Mouse (Mus musculus): ENCODE data around the gene Rapgef4. TPM values are rescaled to one million over a fixed set of nuclear protein-coding genes. Genes with fewer than 3 reads are reported as not detected.

Gene Rapgef4
- total and polyA plus RNA-seq, 3 experiments = 15.3 to 38.9 (median 25.4) TPM

GRCm38 (mm10) chr2:72222736-72223455, 241.9 kb downstream of the Rapgef4 start:
- intact Hi-C loops (cut with DNase I) = no loop called here
- DNase-seq = no peak
- 80% methylated on average over 16 of the region's 16 CpGs for WGBS

DNA sequence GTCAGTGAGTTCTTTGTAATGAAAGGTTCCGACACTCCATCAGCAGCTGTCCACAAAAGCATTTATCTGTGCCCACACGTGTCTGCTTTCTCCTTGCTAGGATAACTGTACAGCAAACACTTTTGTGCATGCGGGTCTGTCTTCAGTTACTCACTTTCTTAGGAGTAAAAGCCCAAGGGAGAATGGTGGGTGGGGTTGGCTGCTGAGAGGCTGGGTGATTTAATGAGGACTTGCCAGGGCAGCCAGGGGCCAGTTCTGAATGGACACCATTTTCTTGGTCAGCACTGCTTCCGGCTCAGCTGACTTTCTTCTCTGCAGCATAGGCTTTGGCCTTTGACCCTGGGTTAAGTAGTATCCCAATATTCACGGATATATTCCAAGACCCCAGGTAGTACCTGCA, 242.4 kb downstream of the Rapgef4 start:
- no peaks in the 10 kb centered on the region for H3K36me3 ChIP-seq (ENCODE audit: control insufficient read depth, insufficient read depth, low read length)
- no peaks in the 10 kb centered on the region for H3K79me2 ChIP-seq (replicated peaks; ENCODE audit: control insufficient read depth, insufficient read depth, low read length)
- TF ChIP-seq POLR2A (IDR thresholded peaks at IDR 0.05; ENCODE audit: insufficient read depth, low read depth, low read length) (no peak), CTCF (IDR thresholded peaks at IDR 0.05) (no peak), EP300 (IDR thresholded peaks at IDR 0.05; ENCODE audit: insufficient read depth, low read depth, low read length) (no peak)
- H3K27ac ChIP-seq = no peak overlapping the region
- DNase-seq = no peak
- H3K27me3 ChIP-seq (ENCODE audit: control insufficient read depth, insufficient read depth, low read length) = no peaks in the 10 kb centered on the region
- intact Hi-C loops (cut with DNase I) = no loop called here
- 81% methylated on average over 5 of the region's 5 CpGs for WGBS
- no peak overlapping the region for H3K9ac ChIP-seq (ENCODE audit: low read depth, low read length)
- H3K4me3 ChIP-seq = no peak overlapping the region
- H3K4me1 ChIP-seq (ENCODE audit: control insufficient read depth, insufficient read depth, low read length) = no peaks in the 10 kb centered on the region

More at GRCm38 (mm10) chr2:72222736-72223455, 241.9 kb downstream of the Rapgef4 start:
- Histone ChIP-seq H3K36me3 (ENCODE audit: control insufficient read depth, insufficient read depth, low read length) (no peaks in the 10 kb centered on the region), H3K79me2 (replicated peaks; ENCODE audit: control insufficient read depth, insufficient read depth, low read length) (no peaks in the 10 kb centered on the region), H3K4me3 (no peak overlapping the region), H3K9ac (ENCODE audit: low read depth, low read length) (no peak overlapping the region), H3K4me1 (ENCODE audit: control insufficient read depth, insufficient read depth, low read length) (no peaks in the 10 kb centered on the region), H3K27me3 (ENCODE audit: control insufficient read depth, insufficient read depth, low read length) (no peaks in the 10 kb centered on the region), H3K27ac (no peak overlapping the region)
- no peak for TF ChIP-seq POLR2A (IDR thresholded peaks at IDR 0.05; ENCODE audit: insufficient read depth, low read depth, low read length)
- TF ChIP-seq CTCF (IDR thresholded peaks at IDR 0.05) = no peak
- no peak for TF ChIP-seq EP300 (IDR thresholded peaks at IDR 0.05; ENCODE audit: insufficient read depth, low read depth, low read length)

GRCm38 (mm10) chr2:72226006-72226405, 245.0 kb downstream of the Rapgef4 start:
- no peaks in the 10 kb centered on the region for H3K27me3 ChIP-seq (ENCODE audit: control insufficient read depth, insufficient read depth, low read length)
- no peak overlapping the region for H3K9ac ChIP-seq (ENCODE audit: low read depth, low read length)
- H3K79me2 ChIP-seq (replicated peaks; ENCODE audit: control insufficient read depth, insufficient read depth, low read length) = no peaks in the 10 kb centered on the region
- H3K4me1 ChIP-seq (ENCODE audit: control insufficient read depth, insufficient read depth, low read length) = no peaks in the 10 kb centered on the region
- 86% methylated on average over 6 of the region's 6 CpGs for WGBS
- H3K27ac ChIP-seq = no peak overlapping the region
- H3K36me3 ChIP-seq (ENCODE audit: control insufficient read depth, insufficient read depth, low read length) = no peaks in the 10 kb centered on the region; the same call in 1 of the 2 replicates
- TF ChIP-seq POLR2A (IDR thresholded peaks at IDR 0.05; ENCODE audit: insufficient read depth, low read depth, low read length) = no peak
- no peak for TF ChIP-seq CTCF (IDR thresholded peaks at IDR 0.05)
- TF ChIP-seq EP300 (IDR thresholded peaks at IDR 0.05; ENCODE audit: insufficient read depth, low read depth, low read length) = no peak
- no peak overlapping the region for H3K4me3 ChIP-seq
- intact Hi-C loops (cut with DNase I) = no loop called here
- DNase-seq = no peak

DNA sequence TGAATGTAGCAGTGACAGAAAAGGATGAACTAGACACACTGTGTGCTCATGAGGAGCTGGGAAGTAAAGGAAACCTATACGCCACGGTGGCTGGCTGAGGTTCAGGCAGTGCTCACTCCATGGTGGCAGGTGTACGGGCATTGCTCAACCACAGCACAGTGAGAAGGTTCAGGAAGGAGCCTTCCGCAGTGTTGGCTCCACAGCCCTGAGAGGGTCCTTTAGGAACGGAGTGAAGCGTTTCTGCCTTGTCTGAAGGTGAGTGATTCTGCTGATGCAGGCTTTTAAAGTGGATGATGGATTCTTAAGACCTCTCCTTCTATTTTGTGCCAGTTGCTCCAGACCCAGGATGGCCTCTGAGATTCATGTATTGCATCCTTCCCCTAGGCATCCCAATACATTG, 246.4 kb downstream of the Rapgef4 start:
- Histone ChIP-seq H3K27ac (no peak overlapping the region), H3K4me3 (no peak overlapping the region), H3K36me3 (ENCODE audit: control insufficient read depth, insufficient read depth, low read length) (no peaks in the 10 kb centered on the region; the same call in 1 of the 2 replicates), H3K4me1 (ENCODE audit: control insufficient read depth, insufficient read depth, low read length) (no peaks in the 10 kb centered on the region), H3K27me3 (ENCODE audit: control insufficient read depth, insufficient read depth, low read length) (no peaks in the 10 kb centered on the region), H3K79me2 (replicated peaks; ENCODE audit: control insufficient read depth, insufficient read depth, low read length) (no peaks in the 10 kb centered on the region), H3K9ac (ENCODE audit: low read depth, low read length) (no peak overlapping the region)
- no peak for TF ChIP-seq POLR2A (IDR thresholded peaks at IDR 0.05; ENCODE audit: insufficient read depth, low read depth, low read length)
- TF ChIP-seq EP300 (IDR thresholded peaks at IDR 0.05; ENCODE audit: insufficient read depth, low read depth, low read length) = no peak
- no peak for TF ChIP-seq CTCF (IDR thresholded peaks at IDR 0.05)
- no peak for DNase-seq
- WGBS = 92% methylated on average over 6 of the region's 6 CpGs
- intact Hi-C loops (cut with DNase I) = no loop called here

GRCm38 (mm10) chr2:72228881-72229280, 247.8 kb downstream of the Rapgef4 start:
- H3K4me3 ChIP-seq = no peak overlapping the region
- no peak overlapping the region for H3K27ac ChIP-seq
- intact Hi-C loops (cut with DNase I) = no loop called here
- TF ChIP-seq EP300 (IDR thresholded peaks at IDR 0.05; ENCODE audit: insufficient read depth, low read depth, low read length) (no peak), POLR2A (IDR thresholded peaks at IDR 0.05; ENCODE audit: insufficient read depth, low read depth, low read length) (no peak), CTCF (IDR thresholded peaks at IDR 0.05) (no peak)
- no peaks in the 10 kb centered on the region for H3K4me1 ChIP-seq (ENCODE audit: control insufficient read depth, insufficient read depth, low read length)
- WGBS = 92% methylated on average over 14 of the region's 14 CpGs
- H3K79me2 ChIP-seq (replicated peaks; ENCODE audit: control insufficient read depth, insufficient read depth, low read length) = no peaks in the 10 kb centered on the region
- H3K9ac ChIP-seq (ENCODE audit: low read depth, low read length) = no peak overlapping the region
- no peaks in the 10 kb centered on the region; the same call in 1 of the 2 replicates for H3K36me3 ChIP-seq (ENCODE audit: control insufficient read depth, insufficient read depth, low read length)
- no peaks in the 10 kb centered on the region for H3K27me3 ChIP-seq (ENCODE audit: control insufficient read depth, insufficient read depth, low read length)
- DNase-seq = no peak

- H3K27ac ChIP-seq = peak overlapping the region; percentile 40; the same call in 1 of the 2 replicates
- H3K36me3 ChIP-seq (ENCODE audit: control insufficient read depth, insufficient read depth, low read length) = no peaks in the 10 kb centered on the region; the same call in 1 of the 2 replicates
- peak in 1 of 2 experiments; percentile 33 for DNase-seq
- intact Hi-C loops (cut with DNase I) = no loop called here
- no peaks in the 10 kb centered on the region; the same call in 1 of the 2 replicates for H3K4me1 ChIP-seq (ENCODE audit: control insufficient read depth, insufficient read depth, low read length)
- TF ChIP-seq EP300 (IDR thresholded peaks at IDR 0.05; ENCODE audit: insufficient read depth, low read depth, low read length) = no peak
- TF ChIP-seq POLR2A (IDR thresholded peaks at IDR 0.05; ENCODE audit: insufficient read depth, low read depth, low read length) = no peak
- TF ChIP-seq CTCF (IDR thresholded peaks at IDR 0.05) = no peak
- H3K27me3 ChIP-seq (ENCODE audit: control insufficient read depth, insufficient read depth, low read length) = no peaks in the 10 kb centered on the region
- no peak overlapping the region for H3K9ac ChIP-seq (ENCODE audit: low read depth, low read length)
- WGBS = 56% methylated on average over 9 of the region's 9 CpGs
- H3K4me3 ChIP-seq = no peak overlapping the region
- no peaks in the 10 kb centered on the region for H3K79me2 ChIP-seq (replicated peaks; ENCODE audit: control insufficient read depth, insufficient read depth, low read length)
Measured at GRCm38 (mm10) chr2:72230545-72230944, 249.5 kb downstream of the Rapgef4 start.

Measured in heart, adult 2 months (tissue).